Mouse (Mus musculus): ENCODE data around the gene Mfap1b. TPM values are rescaled to one million over a fixed set of nuclear protein-coding genes. Genes with fewer than 3 reads are reported as not detected.
"Not testable (repeated sequence)": the region's sequence is repeated elsewhere in the genome, so short reads cannot be mapped to it uniquely, and the experiment has no call there.

The Mfap1b gene
- polyA plus RNA-seq (2015; fragmentation: Nextera tagmentation; extraction: Ambion mirVana), result 48.6 and 53.4 TPM in 2 replicates

- Histone ChIP-seq H3K27ac (ENCODE audit: low read length) (peak within 1 kb of the TSS; percentile 24; the same call in 1 of the 2 replicates), H3K4me2 (ENCODE audit: low read depth, low read length) (peak within 1 kb of the TSS; percentile 66), H3K4me3 (replicated peaks; ENCODE audit: low read length) (peak within 1 kb of the TSS; percentile 59), H3K9ac (ENCODE audit: low read length) (peak within 1 kb of the TSS; percentile 73)
- H3K9me3 ChIP-seq (replicated peaks; ENCODE audit: control insufficient read depth, low read length); H3K36me3 ChIP-seq (ENCODE audit: control insufficient read depth, insufficient read depth, low read length); H3K4me1 ChIP-seq (ENCODE audit: control insufficient read depth, insufficient read depth, low read length); H3K27me3 ChIP-seq (ENCODE audit: control insufficient read depth, insufficient read depth, low read length): not testable (repeated sequence)
- ATAC-seq (ENCODE audit: insufficient read depth, low FRiP score), result peak; percentile 92
- WGBS, result 5% methylated on average over 39 of the region's 41 CpGs
Observed at GRCm38 (mm10) chr2:121473301-121474179, at the start of gene Mfap1b. Gene Mfap1b, minus strand, starts transcription at chr2:121474067.

GRCm38 (mm10) chr2:121522830-121523229, 49.0 kb upstream of the Mfap1b start:
- H3K36me3 ChIP-seq (ENCODE audit: control insufficient read depth, insufficient read depth, low read length), result not testable (repeated sequence)

DNA sequence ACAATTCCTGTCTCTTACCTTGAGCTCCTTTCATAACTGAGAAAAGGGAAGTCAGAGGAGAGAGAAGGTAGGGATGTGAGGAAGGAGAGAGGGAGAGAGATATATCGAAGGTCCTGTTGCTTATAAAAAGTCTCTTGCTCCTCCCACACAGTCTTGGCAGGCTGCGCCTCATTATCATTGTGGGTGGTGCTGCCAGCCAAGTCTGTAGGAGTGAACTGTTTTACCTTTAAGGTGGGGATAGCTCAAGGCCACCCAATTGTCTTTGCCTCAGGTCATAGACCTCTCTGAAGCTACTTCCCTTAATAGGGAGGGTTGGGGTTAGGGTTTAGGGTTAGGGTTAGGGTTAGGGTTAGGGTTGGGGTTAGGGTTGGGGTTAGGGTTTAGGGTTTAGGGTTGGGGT, 48.1 kb upstream of the Mfap1b start:
- Histone ChIP-seq H3K4me3 (replicated peaks; ENCODE audit: low read length) (no peak overlapping the region), H3K4me2 (ENCODE audit: low read depth, low read length) (no peak overlapping the region), H3K9ac (ENCODE audit: low read length) (no peak overlapping the region), H3K4me1 (ENCODE audit: control insufficient read depth, insufficient read depth, low read length) (no peaks in the 10 kb centered on the region), H3K9me3 (replicated peaks; ENCODE audit: control insufficient read depth, low read length) (no peaks in the 10 kb centered on the region), H3K36me3 (ENCODE audit: control insufficient read depth, insufficient read depth, low read length) (0 out of 2 replicates have a peak, but pooled peaks cover 3% of the 10 kb centered on the region), H3K27ac (ENCODE audit: low read length) (no peak overlapping the region), H3K27me3 (ENCODE audit: control insufficient read depth, insufficient read depth, low read length) (no peaks in the 10 kb centered on the region)
- ATAC-seq (ENCODE audit: insufficient read depth, low FRiP score), result no peak
- 88% methylated on average over 2 of the region's 2 CpGs for WGBS

More at GRCm38 (mm10) chr2:121522830-121523229, 49.0 kb upstream of the Mfap1b start:
- WGBS, result 94% methylated on average over 3 of the region's 3 CpGs
- H3K9me3 ChIP-seq (replicated peaks; ENCODE audit: control insufficient read depth, low read length); H3K4me3 ChIP-seq (replicated peaks; ENCODE audit: low read length); H3K27me3 ChIP-seq (ENCODE audit: control insufficient read depth, insufficient read depth, low read length); H3K9ac ChIP-seq (ENCODE audit: low read length); H3K4me2 ChIP-seq (ENCODE audit: low read depth, low read length); H3K27ac ChIP-seq (ENCODE audit: low read length); ATAC-seq (ENCODE audit: insufficient read depth, low FRiP score); H3K4me1 ChIP-seq (ENCODE audit: control insufficient read depth, insufficient read depth, low read length): not testable (repeated sequence)

DNA sequence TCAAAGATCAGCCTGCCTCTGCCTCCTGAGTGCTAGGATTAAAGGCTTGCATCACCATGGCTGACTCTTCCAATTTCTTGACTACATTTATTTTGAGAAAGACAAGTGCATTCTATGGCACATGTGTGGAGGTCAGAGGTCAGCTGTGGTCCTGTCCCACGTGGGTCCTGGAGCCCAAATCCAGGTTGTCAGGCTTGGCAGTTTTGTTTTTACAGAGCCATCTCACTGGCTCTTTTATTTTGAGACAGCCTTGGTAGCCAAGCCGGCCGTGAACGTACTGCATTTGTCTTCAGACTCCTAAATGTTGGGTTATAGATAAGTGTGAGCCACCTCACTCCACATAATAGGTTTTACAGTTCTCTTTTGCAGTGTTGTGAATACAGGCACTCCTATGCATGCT, 44.8 kb upstream of the Mfap1b start:
- H3K27me3 ChIP-seq (ENCODE audit: control insufficient read depth, insufficient read depth, low read length); H3K36me3 ChIP-seq (ENCODE audit: control insufficient read depth, insufficient read depth, low read length); ATAC-seq (ENCODE audit: insufficient read depth, low FRiP score); H3K27ac ChIP-seq (ENCODE audit: low read length); H3K4me1 ChIP-seq (ENCODE audit: control insufficient read depth, insufficient read depth, low read length); H3K9me3 ChIP-seq (replicated peaks; ENCODE audit: control insufficient read depth, low read length); H3K4me3 ChIP-seq (replicated peaks; ENCODE audit: low read length); H3K4me2 ChIP-seq (ENCODE audit: low read depth, low read length); H3K9ac ChIP-seq (ENCODE audit: low read length): not testable (repeated sequence)
- WGBS, result 91% methylated on average over 4 of the region's 4 CpGs

DNA sequence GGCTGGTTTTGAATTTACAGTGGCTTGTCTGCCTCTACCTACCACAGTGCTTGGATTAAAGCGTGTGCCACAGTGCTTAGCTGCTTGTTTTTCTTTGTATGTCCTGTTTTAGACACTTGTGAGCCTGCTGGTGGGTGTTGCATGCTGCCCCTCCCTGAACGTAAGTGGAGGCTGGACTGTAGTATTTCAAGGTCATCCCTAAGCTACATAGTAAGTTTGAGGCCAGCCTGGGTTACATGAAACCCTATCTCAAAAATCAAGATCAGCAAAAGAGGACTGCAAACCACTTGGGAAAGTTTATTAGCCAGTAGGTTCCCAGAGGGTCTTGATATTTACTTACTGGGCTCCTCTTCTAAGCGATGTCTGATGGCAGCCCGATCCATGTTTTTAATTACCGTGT, 44.2 kb upstream of the Mfap1b start:
- H3K27me3 ChIP-seq (ENCODE audit: control insufficient read depth, insufficient read depth, low read length), result no peaks in the 10 kb centered on the region
- H3K4me3 ChIP-seq (replicated peaks; ENCODE audit: low read length), result no peak overlapping the region
- ATAC-seq (ENCODE audit: insufficient read depth, low FRiP score), result no peak
- 0 out of 2 replicates have a peak, but pooled peaks cover 3% of the 10 kb centered on the region for H3K36me3 ChIP-seq (ENCODE audit: control insufficient read depth, insufficient read depth, low read length)
- no peaks in the 10 kb centered on the region for H3K9me3 ChIP-seq (replicated peaks; ENCODE audit: control insufficient read depth, low read length)
- H3K4me2 ChIP-seq (ENCODE audit: low read depth, low read length), result no peak overlapping the region
- H3K9ac ChIP-seq (ENCODE audit: low read length), result no peak overlapping the region
- no peak overlapping the region for H3K27ac ChIP-seq (ENCODE audit: low read length)
- 94% methylated on average over 5 of the region's 5 CpGs for WGBS
- H3K4me1 ChIP-seq (ENCODE audit: control insufficient read depth, insufficient read depth, low read length), result no peaks in the 10 kb centered on the region

DNA sequence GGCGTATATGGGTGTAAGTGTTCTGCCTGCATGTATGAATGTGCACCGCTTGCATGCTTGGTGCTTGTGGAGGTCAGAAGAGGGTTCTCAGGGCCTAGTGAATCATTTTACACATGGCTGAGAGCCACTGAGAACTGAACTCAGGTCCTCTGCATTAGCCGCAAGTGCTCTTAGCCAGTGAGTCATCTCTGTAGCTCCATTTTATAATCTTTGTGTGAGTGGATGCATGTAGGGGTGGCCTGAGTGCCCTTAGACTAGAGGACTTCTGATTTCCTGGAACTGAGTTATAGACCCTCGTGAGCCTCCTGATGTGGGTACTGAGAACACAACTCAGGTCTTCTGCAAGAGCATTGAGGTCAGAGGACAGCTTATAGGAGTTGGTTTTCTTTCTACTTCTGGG, 40.3 kb upstream of the Mfap1b start:
- 0 out of 2 replicates have a peak, but pooled peaks cover 3% of the 10 kb centered on the region for H3K36me3 ChIP-seq (ENCODE audit: control insufficient read depth, insufficient read depth, low read length)
- no peaks in the 10 kb centered on the region for H3K9me3 ChIP-seq (replicated peaks; ENCODE audit: control insufficient read depth, low read length)
- 94% methylated on average over 4 of the region's 4 CpGs for whole genome bisulfite sequencing

DNA sequence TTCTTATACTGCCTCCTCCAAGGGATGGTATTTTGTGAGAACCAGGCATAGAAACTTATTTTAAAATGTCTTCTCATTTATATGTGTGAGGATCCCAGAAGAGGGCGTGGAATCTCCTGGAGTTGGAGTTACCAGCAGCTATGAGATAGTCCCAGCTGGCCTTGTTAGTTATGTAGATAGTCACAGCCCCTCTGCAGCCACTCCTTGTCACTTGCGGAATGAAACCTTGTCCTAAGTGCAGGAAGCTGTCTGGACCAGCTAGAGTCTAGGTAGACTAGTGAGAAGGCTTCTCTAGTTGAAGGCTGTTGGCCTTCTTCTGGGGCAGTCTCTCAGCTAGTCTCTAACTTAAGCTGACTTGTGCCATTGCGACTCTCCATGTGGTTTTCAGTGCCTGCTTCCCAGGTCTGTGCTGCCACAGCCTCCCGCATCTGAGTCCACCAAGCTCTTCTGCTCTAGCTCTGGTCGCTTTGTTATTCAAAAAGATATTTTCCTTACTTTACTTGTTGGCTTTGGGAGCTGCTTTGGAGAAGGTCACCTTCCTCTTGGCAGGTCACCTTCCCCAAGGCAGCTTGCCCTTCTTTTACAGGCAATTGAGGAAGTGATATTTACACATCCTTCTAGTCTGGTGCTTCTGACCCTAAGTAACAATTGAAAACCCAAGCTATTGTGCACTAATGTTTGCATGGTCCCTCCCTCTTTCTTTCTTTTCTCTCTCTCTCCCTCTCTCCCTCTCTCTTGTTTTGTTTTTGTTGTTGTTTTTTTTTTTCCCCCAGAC, 39.3 kb upstream of the Mfap1b start:
- H3K27ac ChIP-seq (ENCODE audit: low read length); ATAC-seq (ENCODE audit: insufficient read depth, low FRiP score); H3K9me3 ChIP-seq (replicated peaks; ENCODE audit: control insufficient read depth, low read length); H3K27me3 ChIP-seq (ENCODE audit: control insufficient read depth, insufficient read depth, low read length); H3K4me1 ChIP-seq (ENCODE audit: control insufficient read depth, insufficient read depth, low read length); H3K4me3 ChIP-seq (replicated peaks; ENCODE audit: low read length); H3K36me3 ChIP-seq (ENCODE audit: control insufficient read depth, insufficient read depth, low read length); H3K4me2 ChIP-seq (ENCODE audit: low read depth, low read length); H3K9ac ChIP-seq (ENCODE audit: low read length): not testable (repeated sequence)
- 94% methylated on average over 4 of the region's 5 CpGs for WGBS

More for the DNA sequence above, 40.3 kb upstream of the Mfap1b start:
- ATAC-seq (ENCODE audit: insufficient read depth, low FRiP score), result no peak
- H3K9ac ChIP-seq (ENCODE audit: low read length), result no peak overlapping the region
- H3K4me2 ChIP-seq (ENCODE audit: low read depth, low read length), result no peak overlapping the region
- no peaks in the 10 kb centered on the region for H3K4me1 ChIP-seq (ENCODE audit: control insufficient read depth, insufficient read depth, low read length)
- H3K27me3 ChIP-seq (ENCODE audit: control insufficient read depth, insufficient read depth, low read length), result no peaks in the 10 kb centered on the region
- no peak overlapping the region for H3K4me3 ChIP-seq (replicated peaks; ENCODE audit: low read length)
- no peak overlapping the region for H3K27ac ChIP-seq (ENCODE audit: low read length)

DNA sequence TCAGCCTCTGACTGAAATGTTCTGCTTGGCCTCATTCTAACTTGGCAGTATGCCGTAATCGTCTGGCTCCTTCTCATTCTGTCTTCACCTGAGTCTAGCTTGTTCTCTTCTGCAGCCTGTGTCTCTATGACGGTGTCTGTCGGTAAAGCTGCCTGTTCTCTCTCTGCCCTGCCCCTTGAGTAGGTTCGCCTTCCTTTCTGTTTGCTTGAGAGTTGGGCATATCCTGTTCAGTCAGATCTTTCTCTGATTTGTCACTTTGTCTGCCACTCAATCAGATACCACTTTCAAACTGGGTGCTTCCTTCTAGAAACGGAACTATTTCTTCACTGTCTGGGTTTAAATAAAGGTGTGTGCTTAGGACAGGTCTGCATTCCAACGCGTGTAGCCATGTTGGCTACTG, 37.5 kb upstream of the Mfap1b start:
- H3K27me3 ChIP-seq (ENCODE audit: control insufficient read depth, insufficient read depth, low read length), result no peaks in the 10 kb centered on the region
- no peaks in the 10 kb centered on the region for H3K9me3 ChIP-seq (replicated peaks; ENCODE audit: control insufficient read depth, low read length)
- H3K9ac ChIP-seq (ENCODE audit: low read length), result no peak overlapping the region
- no peak overlapping the region for H3K4me2 ChIP-seq (ENCODE audit: low read depth, low read length)
- no peak overlapping the region for H3K27ac ChIP-seq (ENCODE audit: low read length)
- no peaks in the 10 kb centered on the region for H3K36me3 ChIP-seq (ENCODE audit: control insufficient read depth, insufficient read depth, low read length)
- 85% methylated on average over 8 of the region's 8 CpGs for WGBS
- no peak overlapping the region for H3K4me3 ChIP-seq (replicated peaks; ENCODE audit: low read length)
- no peak for ATAC-seq (ENCODE audit: insufficient read depth, low FRiP score)
- peaks cover 8% of the 10 kb centered on the region for H3K4me1 ChIP-seq (ENCODE audit: control insufficient read depth, insufficient read depth, low read length)

DNA sequence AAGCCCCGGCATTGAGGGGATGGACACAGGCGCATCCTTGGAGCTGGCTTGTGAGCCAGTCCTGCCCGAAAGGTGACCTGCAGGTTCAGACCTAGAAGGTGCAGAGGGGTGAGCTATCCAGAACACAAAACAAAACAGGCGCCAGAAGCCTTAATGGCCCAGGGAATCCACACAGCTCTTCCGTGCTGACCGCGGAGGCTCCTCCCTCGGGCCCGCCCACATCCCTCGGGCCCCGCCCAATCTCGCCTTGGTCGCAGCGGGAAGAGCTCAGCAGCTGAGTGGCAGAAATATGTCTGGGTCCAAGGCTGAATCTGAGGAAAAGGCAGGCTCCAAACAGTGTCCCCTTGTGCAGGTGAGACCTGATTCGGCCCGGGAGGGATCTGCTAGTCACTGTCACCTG, 35.7 kb upstream of the Mfap1b start:
- ATAC-seq (ENCODE audit: insufficient read depth, low FRiP score), result peak; percentile 68
- peaks cover 8% of the 10 kb centered on the region for H3K4me1 ChIP-seq (ENCODE audit: control insufficient read depth, insufficient read depth, low read length)
- 19% methylated on average over 16 of the region's 16 CpGs for WGBS
- H3K27me3 ChIP-seq (ENCODE audit: control insufficient read depth, insufficient read depth, low read length), result no peaks in the 10 kb centered on the region
- peak overlapping the region; percentile 44 for H3K4me3 ChIP-seq (replicated peaks; ENCODE audit: low read length)
- peak overlapping the region; percentile 53 for H3K4me2 ChIP-seq (ENCODE audit: low read depth, low read length)
- H3K9ac ChIP-seq (ENCODE audit: low read length), result peak overlapping the region; percentile 64
- H3K36me3 ChIP-seq (ENCODE audit: control insufficient read depth, insufficient read depth, low read length), result no peaks in the 10 kb centered on the region
- H3K27ac ChIP-seq (ENCODE audit: low read length), result no peak overlapping the region
- H3K9me3 ChIP-seq (replicated peaks; ENCODE audit: control insufficient read depth, low read length), result no peaks in the 10 kb centered on the region
